Mouse (Mus musculus) heart, embryonic 13.5 days (tissue): Measurements from ENCODE around the gene Gm10282. TPM values are rescaled to one million over a fixed set of nuclear protein-coding genes. Genes with fewer than 3 reads are reported as not detected.
A peak's percentile ranks its signal among the peaks of the same experiment; 100 is the strongest.

Experiments used
- ATAC-seq: fragments of 200-750 bp; cut with Nextera tagmentation; 2 replicates; pipeline ENCODE4 v1.8.0; 2017; ENCODE audit warnings: moderate TSS enrichment; ENCODE audit not compliant: insufficient number of reproducible peaks, low FRiP score, low TSS enrichment; ENCODE audit errors: extremely low read depth
- H3K27ac ChIP-seq: fragments of 300-500 bp; sonication (generic); replicated peaks from 2 replicates; pipeline ENCODE4 v1.5.1; 2015; ENCODE audit warnings: moderate library complexity, mild to moderate bottlenecking, inconsistent platforms
- H3K27me3 ChIP-seq: fragments of 300-500 bp; sonication (generic); replicated peaks from 2 replicates; pipeline ENCODE4 v1.6.1; 2015; ENCODE audit warnings: mild to moderate bottlenecking, inconsistent platforms
- H3K36me3 ChIP-seq: fragments of 300-500 bp; sonication (generic); 2 replicates; pipeline ENCODE4 v1.6.1; 2015; ENCODE audit warnings: mild to moderate bottlenecking, inconsistent platforms
- H3K4me1 ChIP-seq: fragments of 300-500 bp; sonication (generic); 2 replicates; pipeline ENCODE4 v1.6.1; 2015; ENCODE audit warnings: inconsistent platforms
- H3K4me2 ChIP-seq: fragments of 300-500 bp; sonication (generic); 2 replicates; pipeline ENCODE4 v1.6.1; 2015; ENCODE audit warnings: inconsistent platforms, mild to moderate bottlenecking, moderate library complexity
- H3K4me3 ChIP-seq: fragments of 300-500 bp; sonication (generic); 2 replicates; pipeline ENCODE4 v1.5.1; 2015; ENCODE audit warnings: moderate library complexity, mild to moderate bottlenecking, inconsistent platforms
- H3K9ac ChIP-seq: fragments of 300-500 bp; sonication (generic); 2 replicates; pipeline ENCODE4 v1.6.1; 2015; ENCODE audit warnings: inconsistent platforms, mild to moderate bottlenecking, moderate library complexity
- H3K9me3 ChIP-seq: fragments of 300-500 bp; sonication (generic); 2 replicates; pipeline ENCODE4 v1.6.1; 2016; ENCODE audit warnings: inconsistent platforms
- WGBS: fragments of 180-500 bp; shearing (Covaris S2); methylation state at CpG from one replicate; pipeline ENCODE4 v1.1.7; 2015; ENCODE audit warnings: mixed read lengths; 5-methylcytosine and 5-hydroxymethylcytosine counted together
- polyA plus RNA-seq: library from polyadenylated mRNA; unstranded; fragments of >200 nt; fragmentation: Nextera tagmentation; extraction: Ambion mirVana; gene quantifications from 2 replicates; pipeline ENCODE4 v1.2.1, GENCODE M21; 2015

Gm10282 gene
- polyA plus RNA-seq, 1 experiment from 2014 or later, result 15.9 TPM

GRCm38 (mm10) chr8:72323131-72323725 lies 18.2 kb upstream of the Gm10282 start:
- no peak for ATAC-seq
- Histone ChIP-seq H3K27ac (0 out of 2 replicates have a peak overlapping the region, but pooled peaks have one; percentile 5), H3K9ac (peak overlapping the region; percentile 29), H3K4me3 (peak overlapping the region; percentile 80; the same call in 1 of the 2 replicates), H3K4me2 (peak overlapping the region; percentile 95), H3K9me3 (no peaks in the 10 kb centered on the region), H3K36me3 (peaks cover 18% of the 10 kb centered on the region), H3K4me1 (peaks cover 53% of the 10 kb centered on the region), H3K27me3 (peaks cover 10% of the 10 kb centered on the region)
- WGBS, result 54% methylated on average over 6 of the region's 6 CpGs

- Histone ChIP-seq H3K9me3 (no peaks in the 10 kb centered on the region), H3K4me1 (peaks cover 59% of the 10 kb centered on the region), H3K27me3 (peaks cover 10% of the 10 kb centered on the region), H3K9ac (peak overlapping the region; percentile 91), H3K4me2 (peak overlapping the region; percentile 95), H3K27ac (0 out of 2 replicates have a peak overlapping the region, but pooled peaks have one; percentile 5), H3K36me3 (peaks cover 18% of the 10 kb centered on the region), H3K4me3 (peak overlapping the region; percentile 80)
- WGBS, result 63% methylated on average over 7 of the region's 7 CpGs
- no peak for ATAC-seq
These were observed 17.4 kb upstream of the Gm10282 start for GRCm38 (mm10) chr8:72322471-72322889.

- Histone ChIP-seq H3K4me1 (peaks cover 64% of the 10 kb centered on the region), H3K27ac (0 out of 2 replicates have a peak overlapping the region, but pooled peaks have one; percentile 5), H3K4me2 (peak overlapping the region; percentile 95), H3K9ac (peak overlapping the region; percentile 91), H3K27me3 (peaks cover 10% of the 10 kb centered on the region), H3K4me3 (peak overlapping the region; percentile 80), H3K36me3 (peaks cover 18% of the 10 kb centered on the region), H3K9me3 (no peaks in the 10 kb centered on the region)
- 88% methylated on average over 20 of the region's 20 CpGs for WGBS
- no peak for ATAC-seq
These were observed 16.8 kb upstream of the Gm10282 start for GRCm38 (mm10) chr8:72321635-72322441.

- ATAC-seq, result no peak
- H3K9me3 ChIP-seq, result no peaks in the 10 kb centered on the region
- peak overlapping the region; percentile 81 for H3K27ac ChIP-seq
- peaks cover 59% of the 10 kb centered on the region for H3K4me1 ChIP-seq
- WGBS, result 56% methylated on average over 25 of the region's 25 CpGs
- peak overlapping the region; percentile 95 for H3K4me2 ChIP-seq
- H3K4me3 ChIP-seq, result peak overlapping the region; percentile 80
- H3K27me3 ChIP-seq, result peaks cover 10% of the 10 kb centered on the region
- peaks cover 18% of the 10 kb centered on the region for H3K36me3 ChIP-seq
- peak overlapping the region; percentile 91 for H3K9ac ChIP-seq
These were observed 15.9 kb upstream of the Gm10282 start for GRCm38 (mm10) chr8:72320803-72321583.

- H3K27ac ChIP-seq, result peak overlapping the region; percentile 81
- no peaks in the 10 kb centered on the region for H3K9me3 ChIP-seq
- ATAC-seq, result no peak
- peak overlapping the region; percentile 95 for H3K4me2 ChIP-seq
- peaks cover 10% of the 10 kb centered on the region for H3K27me3 ChIP-seq
- peaks cover 18% of the 10 kb centered on the region for H3K36me3 ChIP-seq
- peak overlapping the region; percentile 91 for H3K9ac ChIP-seq
- H3K4me1 ChIP-seq, result peaks cover 58% of the 10 kb centered on the region
- 7% methylated on average over 54 of the region's 55 CpGs for WGBS
- peak overlapping the region; percentile 80 for H3K4me3 ChIP-seq
These were observed 15.1 kb upstream of the Gm10282 start for GRCm38 (mm10) chr8:72319921-72320802.

GRCm38 (mm10) chr8:72319397-72319796 lies 14.3 kb upstream of the Gm10282 start:
- no peaks in the 10 kb centered on the region for H3K9me3 ChIP-seq
- no peak for ATAC-seq
- peak overlapping the region; percentile 91 for H3K9ac ChIP-seq
- H3K36me3 ChIP-seq, result peaks cover 18% of the 10 kb centered on the region
- peak overlapping the region; percentile 95 for H3K4me2 ChIP-seq
- peak overlapping the region; percentile 81 for H3K27ac ChIP-seq
- peaks cover 10% of the 10 kb centered on the region for H3K27me3 ChIP-seq
- H3K4me1 ChIP-seq, result peaks cover 59% of the 10 kb centered on the region
- H3K4me3 ChIP-seq, result peak overlapping the region; percentile 80
- WGBS, result under 1% methylated on average over 48 of the region's 48 CpGs

GRCm38 (mm10) chr8:72318801-72319322 lies 13.8 kb upstream of the Gm10282 start, which contains the start of gene Klf2:
Gene Klf2 (plus strand): TSS chr8:72319033.
- peaks cover 10% of the 10 kb centered on the region for H3K27me3 ChIP-seq
- H3K9me3 ChIP-seq, result no peaks in the 10 kb centered on the region
- H3K9ac ChIP-seq, result peak within 1 kb of the TSS; percentile 91
- peak within 1 kb of the TSS; percentile 95 for H3K4me2 ChIP-seq
- WGBS, result under 1% methylated on average over 46 of the region's 46 CpGs
- H3K4me3 ChIP-seq, result peak within 1 kb of the TSS; percentile 80
- H3K4me1 ChIP-seq, result peaks cover 63% of the 10 kb centered on the region
- peak; percentile 89 for ATAC-seq
- H3K27ac ChIP-seq, result peak within 1 kb of the TSS; percentile 81
- H3K36me3 ChIP-seq, result peaks cover 18% of the 10 kb centered on the region

GRCm38 (mm10) chr8:72317741-72318301 lies 12.8 kb upstream of the Gm10282 start:
- Histone ChIP-seq H3K9me3 (no peaks in the 10 kb centered on the region), H3K9ac (no peak overlapping the region), H3K4me1 (peaks cover 57% of the 10 kb centered on the region), H3K36me3 (peaks cover 18% of the 10 kb centered on the region), H3K4me3 (no peak overlapping the region), H3K27me3 (peaks cover 10% of the 10 kb centered on the region), H3K4me2 (no peak overlapping the region), H3K27ac (no peak overlapping the region)
- 52% methylated on average over 5 of the region's 5 CpGs for WGBS
- ATAC-seq, result no peak

GRCm38 (mm10) chr8:72316053-72316695 lies 11.1 kb upstream of the Gm10282 start:
- Histone ChIP-seq H3K9me3 (no peaks in the 10 kb centered on the region), H3K27me3 (peaks cover 10% of the 10 kb centered on the region), H3K36me3 (peaks cover 9% of the 10 kb centered on the region), H3K4me1 (peaks cover 50% of the 10 kb centered on the region), H3K9ac (peak overlapping the region; percentile 24; the same call in 1 of the 2 replicates), H3K4me2 (no peak overlapping the region), H3K27ac (no peak overlapping the region), H3K4me3 (no peak overlapping the region)
- no peak for ATAC-seq
- WGBS, result 56% methylated on average over 10 of the region's 10 CpGs
